Mouse (Mus musculus) duodenum, adult 2 months (tissue): ENCODE data around the gene Ddx55. TPM values are rescaled to one million over a fixed set of nuclear protein-coding genes. Genes with fewer than 3 reads are reported as not detected.

Experiments
- polyA plus RNA-seq: library from polyadenylated mRNA; depleted of rRNA; stranded (reverse); fragments of >200 nt; gene quantifications from 2 replicates; pipeline ENCODE4 v1.2.3, GENCODE M21; 2012; ENCODE audit warnings: low replicate concordance; rRNA removed

Ddx55 gene
- 8.1 and 10.4 TPM in 2 replicates for polyA plus RNA-seq

DNA sequence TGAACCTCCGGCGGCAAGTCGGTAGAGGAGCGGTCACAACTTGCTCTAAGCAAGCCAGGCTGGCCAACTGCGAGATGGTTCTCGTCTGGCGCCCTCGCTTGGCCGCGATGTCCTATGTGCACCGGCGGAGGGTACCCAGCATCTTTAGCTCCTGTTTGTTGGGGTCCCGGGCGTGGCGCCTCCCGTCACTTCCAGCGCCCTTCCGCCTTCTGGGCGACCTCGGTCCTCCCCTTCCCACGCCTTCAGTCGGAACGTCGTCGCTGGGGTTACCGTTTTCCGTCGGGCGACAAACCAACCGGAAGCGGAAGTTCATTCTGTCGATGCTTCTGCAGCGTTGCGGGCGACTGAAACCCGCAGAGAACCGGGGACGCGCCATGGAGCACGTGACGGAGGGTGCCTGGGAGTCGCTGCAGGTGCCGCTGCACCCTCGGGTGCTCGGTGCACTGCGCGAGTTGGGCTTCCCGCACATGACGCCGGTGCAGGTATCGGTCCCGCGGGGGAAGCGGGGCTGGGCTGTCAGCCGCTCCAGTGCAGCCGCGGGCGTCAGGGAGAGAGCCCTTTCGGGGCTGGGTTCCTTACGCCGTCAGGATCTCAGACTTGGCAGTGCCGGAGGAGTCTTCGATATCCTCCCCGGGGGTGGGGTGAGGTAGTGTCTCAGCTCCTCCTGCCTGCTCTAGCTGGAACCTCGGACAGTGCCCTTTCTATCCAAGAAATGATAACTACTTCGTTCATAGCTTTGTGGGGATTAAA, at the start of gene Ddx55:
Gene Ddx55 (plus strand): TSS at position 307 of the 750 bp plus-strand sequence.

DNA sequence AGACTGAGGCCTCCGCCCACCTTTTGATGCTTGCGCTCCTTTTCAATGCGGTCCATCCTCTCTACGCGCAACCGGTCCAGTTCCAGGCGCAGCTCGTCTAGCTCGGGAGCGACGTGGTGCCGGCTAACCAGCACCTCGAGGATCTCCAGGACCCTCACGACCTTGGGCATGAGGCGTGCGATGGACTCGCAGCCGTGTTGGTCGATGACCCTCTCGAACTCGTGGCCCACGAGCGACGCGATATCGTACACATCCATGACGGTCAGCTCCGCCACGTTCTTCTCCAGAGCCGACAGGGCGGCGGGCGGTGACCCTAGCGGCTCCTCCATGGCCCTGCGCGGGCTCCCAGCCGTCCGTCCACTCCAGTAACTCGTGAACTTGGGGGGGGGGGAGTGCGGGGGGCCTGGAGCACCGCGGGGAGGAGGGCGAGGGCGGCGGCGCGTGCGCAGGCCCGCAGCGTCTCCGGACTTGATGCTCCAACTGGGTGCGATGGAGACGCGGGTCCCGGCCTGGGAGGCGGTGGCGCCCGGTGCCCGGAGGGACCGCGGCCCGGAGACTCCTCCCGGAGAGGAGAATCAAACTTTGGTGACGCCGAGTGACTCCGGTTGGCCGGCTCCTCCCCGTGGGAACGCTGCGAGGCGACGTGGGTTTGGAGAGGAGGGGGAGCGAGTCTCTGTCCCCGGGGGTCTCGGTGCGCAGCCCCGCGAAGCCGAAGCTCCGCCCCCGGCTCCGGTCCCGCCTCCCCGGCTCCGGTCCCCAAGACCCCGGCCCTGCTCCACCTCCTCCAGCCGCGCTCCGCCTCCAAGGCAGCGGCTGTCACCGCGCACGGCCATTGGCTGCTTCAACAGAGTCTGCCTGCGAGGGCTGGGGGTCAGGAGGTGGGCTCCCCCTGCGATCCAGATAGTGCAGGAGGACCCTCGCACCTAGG, 21.7 kb upstream of the Ddx55 start, which contains the start of gene Rilpl1:
Gene Rilpl1 (minus strand): TSS at position 737 of the 928 bp plus-strand sequence.

DNA sequence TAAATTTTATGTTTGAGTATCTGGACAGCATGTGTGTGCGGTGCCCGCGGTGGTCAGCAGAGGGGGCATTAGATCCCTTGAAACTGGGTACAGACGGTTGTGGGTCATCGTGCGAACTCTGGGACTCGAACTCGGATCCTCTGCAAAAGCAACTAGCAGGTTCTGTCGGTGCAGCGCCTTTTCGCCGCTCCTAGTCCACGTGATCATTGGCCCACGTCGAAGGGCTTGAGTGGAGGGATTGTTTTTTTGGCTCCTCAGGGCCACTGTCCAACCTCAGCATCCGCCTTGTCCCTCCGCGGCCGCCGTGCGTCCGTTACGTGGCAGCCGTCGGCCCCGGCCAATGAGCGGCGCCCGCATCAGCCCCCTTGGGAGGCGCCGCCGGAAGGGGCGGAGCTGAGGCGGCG, 12.3 kb upstream of the Ddx55 start, which contains the start of gene Tmed2:
Gene Tmed2 (plus strand): TSS at position 313 of the 404 bp plus-strand sequence.

DNA sequence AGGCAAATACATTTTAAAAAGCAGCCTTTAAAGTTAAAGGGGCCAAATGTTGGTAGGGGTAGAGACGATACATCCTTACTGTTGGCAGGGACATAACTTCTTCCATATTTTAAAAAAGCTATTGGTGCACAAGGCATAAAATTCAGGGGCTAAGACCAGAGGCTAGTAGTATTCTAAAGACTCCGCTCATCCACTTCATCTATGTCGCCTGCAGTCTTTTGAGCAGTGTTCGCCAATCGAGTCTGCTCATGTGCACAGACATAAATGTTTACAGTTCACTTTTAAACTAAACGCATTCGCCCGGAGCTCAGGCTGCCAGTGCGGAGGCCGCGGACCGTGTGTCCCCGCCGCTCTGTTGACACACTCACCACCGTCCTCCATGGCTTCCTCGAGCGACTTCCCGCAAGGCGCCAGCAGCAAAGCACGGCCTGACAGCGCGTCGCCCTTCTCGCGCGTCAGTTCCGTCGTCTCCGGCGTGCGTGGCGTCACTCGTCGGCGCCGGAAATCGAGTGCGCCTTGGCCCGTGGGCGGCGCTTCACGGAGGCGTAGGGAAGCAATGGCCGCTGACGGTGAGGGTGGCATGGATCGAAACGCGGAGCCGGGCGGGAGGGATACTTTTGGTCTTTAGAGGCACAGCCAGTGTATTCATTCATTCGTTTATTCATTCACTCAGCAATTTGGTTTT, 26.1 kb downstream of the Ddx55 start, which contains the start of the genes Eif2b1 and Gtf2h3:
Gene Eif2b1 (minus strand): TSS at position 499 of the 685 bp plus-strand sequence.
Gene Gtf2h3 (plus strand): TSS at position 508 of the 685 bp plus-strand sequence.

Other genes starting within 250 kb of the Ddx55 start
- 0.24 and 1.4 TPM in 2 replicates for gene Mphosph9, start 224.9 kb upstream of the Ddx55 start, polyA plus RNA-seq
- 1.7 and 1.8 TPM in 2 replicates for gene 2810006K23Rik, start 224.8 kb upstream of the Ddx55 start, polyA plus RNA-seq
- 43.6 and 51.0 TPM in 2 replicates for gene Cdk2ap1, start 189.8 kb upstream of the Ddx55 start, polyA plus RNA-seq
- 3.3 and 4.3 TPM in 2 replicates for gene Sbno1, start 126.9 kb upstream of the Ddx55 start, polyA plus RNA-seq
- gene Kmt5a, start 112.9 kb upstream of the Ddx55 start, polyA plus RNA-seq, result 40.2 and 48.5 TPM in 2 replicates
- 24.6 and 31.7 TPM in 2 replicates for gene Rilpl2, start 74.5 kb upstream of the Ddx55 start, polyA plus RNA-seq
- gene Snrnp35, start 69.7 kb upstream of the Ddx55 start, polyA plus RNA-seq, result 0.69 and 2.2 TPM in 2 replicates
- gene Rilpl1, start 21.5 kb upstream of the Ddx55 start, polyA plus RNA-seq, result 2.4 and 2.9 TPM in 2 replicates
- gene Tmed2, start 12.2 kb upstream of the Ddx55 start, polyA plus RNA-seq, result 112 and 160 TPM in 2 replicates
- 8.7 and 10.2 TPM in 2 replicates for gene Eif2b1, start 26.3 kb downstream of the Ddx55 start, polyA plus RNA-seq
- 16.5 and 17.2 TPM in 2 replicates for gene Gtf2h3, start 26.3 kb downstream of the Ddx55 start, polyA plus RNA-seq
- 109 and 146 TPM in 2 replicates for gene Atp6v0a2, start 75.7 kb downstream of the Ddx55 start, polyA plus RNA-seq
- 0.07 and 0.08 TPM in 2 replicates for gene Dnah10, start 172.2 kb downstream of the Ddx55 start, polyA plus RNA-seq